Mouse (Mus musculus) small intestine, adult 2 months (tissue): Measurements from ENCODE around the gene Cdkl5.

Source experiments
- CTCF ChIP-seq: fragments of 200-500 bp; IDR thresholded peaks from 2 replicates; pipeline ENCODE4 v1.5.1; 2012; ENCODE audit warnings: low read depth, mild to moderate bottlenecking, control low read depth, inconsistent platforms, low read length, moderate library complexity, mixed read lengths; ENCODE audit not compliant: insufficient replicate concordance, insufficient read length; ENCODE audit errors: extremely low read depth
- POLR2A ChIP-seq: fragments of 200-500 bp; IDR thresholded peaks from 2 replicates; pipeline ENCODE4 v1.6.1; 2012; ENCODE audit warnings: low read depth, mild to moderate bottlenecking, control low read depth, inconsistent platforms, low read length, moderate library complexity

- TF ChIP-seq POLR2A (no peak), CTCF (no peak)
Observed at GRCm38 (mm10) chrX:160971991-160972545, 22.4 kb downstream of the Cdkl5 start.
